Mouse (Mus musculus) left cerebral cortex, adult 11 months (tissue): ENCODE results near the gene Calhm5.

Source experiments
- DNase-seq: peaks from one replicate; pipeline ENCODE4 v3.0.0; 2022; ENCODE audit warnings: low spot score

Calhm5 gene

GRCm38 (mm10) chr10:34070999-34071492 lies 25.3 kb downstream of the Calhm5 start:
- DNase-seq: no peak

- DNase-seq: no peak
Observed at GRCm38 (mm10) chr10:34069606-34070005, 26.7 kb downstream of the Calhm5 start.

- no peak for DNase-seq
Observed at GRCm38 (mm10) chr10:34066591-34066990, 29.7 kb downstream of the Calhm5 start.

- no peak for DNase-seq
Observed at GRCm38 (mm10) chr10:34053987-34054386, 42.3 kb downstream of the Calhm5 start.

DNA sequence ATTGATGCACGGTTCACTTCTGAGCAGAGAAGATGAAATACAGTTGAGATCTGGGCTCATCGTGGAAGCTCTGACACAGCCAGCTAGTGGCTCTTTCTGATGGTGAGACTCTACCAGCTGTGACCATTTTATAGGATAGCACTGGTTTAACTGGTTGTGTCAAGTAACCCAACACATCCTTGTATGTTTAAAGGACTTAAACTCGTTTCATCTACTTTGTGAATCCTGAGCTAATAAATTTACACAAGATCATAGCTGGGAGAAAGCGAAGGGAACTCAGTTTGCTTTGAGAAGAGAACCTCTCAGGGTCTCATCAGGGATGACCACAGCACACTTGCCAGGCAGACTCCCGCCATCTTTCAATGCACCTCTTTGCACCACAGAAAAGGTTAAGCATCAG lies 52.1 kb downstream of the Calhm5 start, which contains the start of gene Calhm4:
Calhm4 (minus strand) TSS at position 101 of the 400 bp plus-strand sequence.
- DNase-seq: no peak
